Mouse (Mus musculus): Measurements from ENCODE around the gene Lrrc20.

DNA sequence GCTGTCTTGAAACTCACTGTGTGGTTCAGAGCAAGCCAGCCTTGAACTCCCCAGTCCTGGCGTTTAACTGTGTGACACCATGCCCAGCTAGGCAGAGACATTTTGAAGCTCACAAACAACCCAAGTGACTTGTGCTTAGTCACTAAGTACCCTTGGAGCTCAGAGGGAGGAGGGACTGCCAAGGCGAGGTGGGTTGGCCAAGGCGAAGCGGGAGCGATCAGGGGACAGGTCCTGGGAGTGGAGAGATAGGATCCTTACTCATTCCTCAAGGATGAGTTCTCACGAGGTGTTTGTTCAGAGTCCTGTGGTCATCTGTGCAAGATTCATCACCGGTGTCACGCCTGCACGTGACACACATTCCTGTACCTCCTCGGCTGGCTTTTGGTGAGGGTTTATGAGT is 3.9 kb downstream of the Lrrc20 start:
- TF ChIP-seq CTCF (IDR thresholded peaks at IDR 0.05; ENCODE audit: low read depth, low read length): no peak
- TF ChIP-seq POLR2A (IDR thresholded peaks at IDR 0.05; ENCODE audit: borderline replicate concordance, low read depth, low read length): no peak
